Comparison of ENCODE assay signal across 21 mouse cellular contexts in genomic region chr4:31576982-31577579, GRCm38 (mm10).
A peak's percentile ranks its signal among the peaks of the same experiment; 100 is the strongest.
DNase-seq lines count a peak whose midpoint lies in the region; ATAC-seq and TF ChIP-seq lines count a peak whose summit lies in the region.
"Had no signal": no experiment of that assay in that cellular context is flagged by ENCODE, and none has a peak within 500 bp of the region (broad histone marks: within the 10 kb centered on the region; RNA-seq: fewer than 3 reads in every experiment).

No protein-coding gene starts in this region.

- no peak overlapping the region for H3K4me2 ChIP-seq in heart, embryonic 14.5 days (ENCODE audit: low read length)
- H3K4me2 ChIP-seq: hindbrain, embryonic 12.5 days; limb, embryonic 15.5 days; liver, embryonic 15.5 days; midbrain, embryonic 11.5 days had no signal

- WGBS in heart, embryonic 14.5 days, result 2% methylated on average over 4 of the region's 4 CpGs
- 34% methylated on average over 4 of the region's 4 CpGs for WGBS in heart, adult 2 months

- peak overlapping the region; percentile 29 to 48 for H3K27ac ChIP-seq in heart, embryonic 14.5 days (replicated peaks in 1 of 2; ENCODE audit: control insufficient read depth in 1 of 2, insufficient read depth in 1 of 2, low read depth in 2 of 2, low read length in 2 of 2)
- H3K27ac ChIP-seq in heart, adult 2 months, result no peak overlapping the region
- H3K27ac ChIP-seq: hindbrain, embryonic 12.5 days; limb, embryonic 15.5 days; liver, embryonic 15.5 days had no signal

- TF ChIP-seq CTCF in heart, adult 2 months (IDR thresholded peaks at IDR 0.05), result no peak

- no peak overlapping the region for H3K9ac ChIP-seq in heart, embryonic 14.5 days (ENCODE audit: low read length)
- H3K9ac ChIP-seq in heart, adult 2 months (ENCODE audit: low read depth, low read length), result no peak overlapping the region
- H3K9ac ChIP-seq: hindbrain, embryonic 12.5 days; limb, embryonic 15.5 days; liver, embryonic 15.5 days had no signal

- ATAC-seq in cerebellum, adult (ENCODE audit: insufficient number of reproducible peaks, low FRiP score, low TSS enrichment), result no peak
- ATAC-seq in heart, embryonic 14.5 days (ENCODE audit: insufficient number of reproducible peaks, insufficient read depth, low FRiP score, low read depth), result peak; percentile 88
- ATAC-seq in erythroblast, adult 5-6 weeks (replicated peaks; ENCODE audit: low FRiP score, poor library complexity, severe bottlenecking), result no peak
- ATAC-seq: forebrain, embryonic 14.5 days; Patski had no signal

- H3K27me3 ChIP-seq in heart, embryonic 14.5 days (ENCODE audit: control insufficient read depth, insufficient read depth, low read length), result no peaks in the 10 kb centered on the region
- H3K27me3 ChIP-seq in heart, adult 2 months (ENCODE audit: control insufficient read depth, insufficient read depth, low read length), result no peaks in the 10 kb centered on the region
- H3K27me3 ChIP-seq: hindbrain, embryonic 12.5 days; limb, embryonic 15.5 days; liver, embryonic 15.5 days; Patski had no signal

- no peaks in the 10 kb centered on the region for H3K9me3 ChIP-seq in heart, embryonic 14.5 days (ENCODE audit: control insufficient read depth, low read length)
- H3K9me3 ChIP-seq: hindbrain, embryonic 12.5 days; limb, embryonic 15.5 days; liver, embryonic 15.5 days had no signal

- H3K4me3 ChIP-seq in heart, embryonic 14.5 days (ENCODE audit: control insufficient read depth in 1 of 2, insufficient read depth in 1 of 2, low read depth in 1 of 2, low read length in 2 of 2), result no peak overlapping the region
- H3K4me3 ChIP-seq in heart, adult 2 months, result no peak overlapping the region
- H3K4me3 ChIP-seq: hindbrain, embryonic 12.5 days; limb, embryonic 15.5 days; liver, embryonic 15.5 days; myocyte had no signal

- no peak for TF ChIP-seq EP300 in heart, adult 2 months (IDR thresholded peaks at IDR 0.05; ENCODE audit: insufficient read depth, low read depth, low read length)

- H3K79me2 ChIP-seq in heart, adult 2 months (replicated peaks; ENCODE audit: control insufficient read depth, insufficient read depth, low read length), result no peaks in the 10 kb centered on the region; the same call in 1 of the 2 replicates

- intact Hi-C loops in heart, adult 2 months (cut with DNase I), result no loop called here
- intact Hi-C loops in left cerebral cortex, postnatal 36 days (cut with DNase I), result no loop called here

- peaks cover 6 to 14% of the 10 kb centered on the region in 2 experiments; a peak in 3 of 4 replicates for H3K4me1 ChIP-seq in heart, embryonic 14.5 days (ENCODE audit: control insufficient read depth in 2 of 2, insufficient read depth in 2 of 2, low read length in 2 of 2)
- no peaks in the 10 kb centered on the region for H3K4me1 ChIP-seq in heart, adult 2 months (ENCODE audit: control insufficient read depth, insufficient read depth, low read length)
- H3K4me1 ChIP-seq: hindbrain, embryonic 12.5 days; limb, embryonic 15.5 days; liver, embryonic 15.5 days had no signal

- TF ChIP-seq POLR2A in heart, adult 2 months (IDR thresholded peaks at IDR 0.05; ENCODE audit: insufficient read depth, low read depth, low read length), result no peak

- no peaks in the 10 kb centered on the region for H3K36me3 ChIP-seq in heart, embryonic 14.5 days (ENCODE audit: control insufficient read depth, insufficient read depth, low read length)
- no peaks in the 10 kb centered on the region for H3K36me3 ChIP-seq in heart, adult 2 months (ENCODE audit: control insufficient read depth, insufficient read depth, low read length)
- H3K36me3 ChIP-seq: hindbrain, embryonic 12.5 days; limb, embryonic 15.5 days; liver, embryonic 15.5 days had no signal

- peak; percentile 7 for DNase-seq in cerebellum, adult 11 months
- no peak for DNase-seq in heart, adult 2 months
- peak; percentile 30 for DNase-seq in Muller cell, postnatal 12 days (ENCODE audit: inconsistent ontology term)
- peak; percentile 29 to 71 for DNase-seq in cerebellum, postnatal 14 days
- DNase-seq in left cerebral cortex, postnatal 36 days (ENCODE audit: low spot score in 2 of 2), result no peak
- DNase-seq: adrenal gland, adult 8-10 months; gastrocnemius, postnatal 10 days; kidney, adult 18-20 months; kidney, postnatal 14 days; right cerebral cortex, postnatal 14 days; spleen, adult 18-20 months had no signal

Comparison
In these comparisons a context has a peak if more than half of its experiments do, and no peak if none do; other contexts are left out.
1. DNase-seq: peak in cerebellum, adult 11 months (single experiment), Muller cell, postnatal 12 days (single experiment) and cerebellum, postnatal 14 days (2 of 2); none in heart, adult 2 months (0 of 2) and left cerebral cortex, postnatal 36 days (0 of 2).